Mouse (Mus musculus) megakaryocyte-erythroid progenitor cell, adult 5-6 weeks (primary cell): ENCODE measurements around the gene Marco. TPM values are rescaled to one million over a fixed set of nuclear protein-coding genes. Genes with fewer than 3 reads are reported as not detected.

Source experiments
- ATAC-seq: replicated peaks from 2 replicates; pipeline ENCODE4 v1.8.0; 2016; ENCODE audit warnings: mild to moderate bottlenecking, inconsistent platforms; ENCODE audit not compliant: severe bottlenecking, poor library complexity, low FRiP score, low TSS enrichment
- total RNA-seq, 2 experiments: library from RNA; stranded (forward) in 1 of 2; stranded (reverse) in 1 of 2; fragments of 200-1000, 215-1000 nt in 1 of 2; fragments of >200 nt in 1 of 2; fragmentation: Nextera tagmentation in 1 of 2; gene quantifications; 2 replicates each; pipeline ENCODE4 v1.2.3; 2014 to 2017

Marco gene
- total RNA-seq, 2 experiments from 2014 or later: not detected

DNA sequence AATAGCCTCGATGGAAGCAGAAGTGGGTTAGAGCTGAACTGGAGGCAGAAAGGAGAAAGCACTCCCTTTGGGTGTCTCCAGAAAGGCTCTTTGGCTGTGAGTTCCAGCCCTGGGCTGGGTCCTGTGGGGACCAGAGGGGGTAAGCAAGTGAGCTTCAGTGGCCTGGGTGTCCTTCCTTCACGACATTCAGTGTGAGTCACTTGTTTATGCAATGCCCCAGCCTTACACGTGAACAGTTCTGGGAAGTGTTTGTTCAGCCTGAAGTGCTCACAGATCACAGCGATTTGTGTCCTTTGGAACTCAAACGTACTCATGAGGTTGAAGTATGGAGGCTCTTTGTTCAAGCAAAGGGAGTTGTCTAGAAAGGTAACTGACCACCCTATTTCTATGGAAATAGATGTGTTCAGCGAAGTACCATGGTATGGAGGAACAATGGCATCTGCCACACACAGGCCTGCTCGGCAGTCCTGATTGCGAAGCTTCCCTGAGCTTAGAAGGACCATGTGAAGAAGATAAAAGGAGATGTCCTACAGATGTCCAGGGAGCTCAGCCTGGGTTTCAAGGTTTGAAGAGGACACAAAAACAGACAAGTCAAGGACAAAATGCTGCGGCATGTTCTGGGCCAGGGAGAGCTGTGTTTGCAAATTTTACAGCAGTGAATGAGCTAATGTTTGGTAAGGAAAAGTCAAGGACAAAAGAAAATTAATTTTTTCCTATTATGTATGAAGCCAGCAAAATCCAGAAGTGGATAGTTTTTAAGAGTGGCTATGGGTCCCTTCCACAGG is 53.1 kb downstream of the Marco start:
- ATAC-seq: no peak

- no peak for ATAC-seq
Observed at GRCm38 (mm10) chr1:120449662-120450061, 55.2 kb downstream of the Marco start.

GRCm38 (mm10) chr1:120443228-120443639 is 61.6 kb downstream of the Marco start:
- ATAC-seq: no peak

- ATAC-seq: no peak
Observed at GRCm38 (mm10) chr1:120441587-120441986, 63.2 kb downstream of the Marco start.

- no peak for ATAC-seq
Observed at GRCm38 (mm10) chr1:120435591-120435990, 69.2 kb downstream of the Marco start.

GRCm38 (mm10) chr1:120430171-120430570 is 74.7 kb downstream of the Marco start:
- no peak for ATAC-seq

- ATAC-seq: no peak
Observed at GRCm38 (mm10) chr1:120425587-120425986, 79.2 kb downstream of the Marco start.

Other genes starting within 250 kb of the Marco start
- 120 and 172 TPM in 2 replicates for gene Steap3, start 232.3 kb downstream of the Marco start, total RNA-seq (2014; fragmentation: Nextera tagmentation)
- gene Steap3, start 232.3 kb downstream of the Marco start, total RNA-seq (2017): 28.2 and 43.0 TPM in 2 replicates
- gene C1ql2, start 164.4 kb downstream of the Marco start, total RNA-seq (2014; fragmentation: Nextera tagmentation): not detected in 2 replicates
- not detected in 2 replicates for gene C1ql2, start 164.4 kb downstream of the Marco start, total RNA-seq (2017)
- gene En1, start 97.4 kb upstream of the Marco start, total RNA-seq (2014; fragmentation: Nextera tagmentation): not detected in 2 replicates
- not detected in 2 replicates for gene En1, start 97.4 kb upstream of the Marco start, total RNA-seq (2017)